Mouse (Mus musculus): Measurements from ENCODE around the gene Rnase10. TPM values are rescaled to one million over a fixed set of nuclear protein-coding genes. Genes with fewer than 3 reads are reported as not detected.
"Not testable (repeated sequence)": the region's sequence is repeated elsewhere in the genome, so short reads cannot be mapped to it uniquely, and the experiment has no call there.

The Rnase10 gene
- not detected for total RNA-seq (2021)
- long read RNA-seq, experiment 1: 0 reads
- long read RNA-seq, experiment 2: 0 reads

DNA sequence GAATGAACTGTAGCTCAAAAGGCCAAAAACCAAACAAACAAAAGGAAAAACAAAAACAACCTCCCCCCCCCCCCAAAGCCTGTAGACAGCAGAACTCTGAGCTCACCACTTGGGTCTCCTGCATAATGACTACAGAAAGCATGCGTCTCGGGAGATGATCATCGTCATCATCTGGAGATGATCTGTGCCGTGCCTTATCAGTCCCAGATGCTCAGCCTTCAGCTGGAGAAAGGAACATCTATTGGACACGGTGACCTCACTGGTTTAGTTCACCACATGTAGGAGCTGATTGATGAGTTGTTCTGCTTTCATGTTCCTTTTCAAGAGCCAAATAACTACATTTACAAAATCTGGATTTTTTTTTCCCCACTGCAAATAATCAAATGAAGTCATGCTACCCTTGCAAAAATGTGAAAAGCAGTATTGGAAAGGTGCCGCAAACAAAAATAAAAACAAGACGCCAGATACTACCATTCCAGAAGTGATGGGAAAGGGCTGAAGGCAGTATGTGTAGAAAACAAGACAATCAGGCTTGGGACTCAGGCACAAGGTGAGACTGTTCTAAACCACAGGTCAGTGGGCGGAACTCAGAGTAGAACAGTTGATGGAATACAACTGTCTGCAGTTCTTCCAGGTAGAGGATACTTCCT is at the start of gene Rnase10:
Gene Rnase10 (plus strand): TSS at position 600 of the 650 bp plus-strand sequence.
- Histone ChIP-seq H3K4me3 (no peak within 1 kb of the TSS), H3K27ac (peak within 1 kb of the TSS; percentile 73)
- TF ChIP-seq CTCF (conservative IDR thresholded peaks at IDR 0.05): no peak
- no peak for DNase-seq (ENCODE audit: low spot score in 2 of 2)

DNA sequence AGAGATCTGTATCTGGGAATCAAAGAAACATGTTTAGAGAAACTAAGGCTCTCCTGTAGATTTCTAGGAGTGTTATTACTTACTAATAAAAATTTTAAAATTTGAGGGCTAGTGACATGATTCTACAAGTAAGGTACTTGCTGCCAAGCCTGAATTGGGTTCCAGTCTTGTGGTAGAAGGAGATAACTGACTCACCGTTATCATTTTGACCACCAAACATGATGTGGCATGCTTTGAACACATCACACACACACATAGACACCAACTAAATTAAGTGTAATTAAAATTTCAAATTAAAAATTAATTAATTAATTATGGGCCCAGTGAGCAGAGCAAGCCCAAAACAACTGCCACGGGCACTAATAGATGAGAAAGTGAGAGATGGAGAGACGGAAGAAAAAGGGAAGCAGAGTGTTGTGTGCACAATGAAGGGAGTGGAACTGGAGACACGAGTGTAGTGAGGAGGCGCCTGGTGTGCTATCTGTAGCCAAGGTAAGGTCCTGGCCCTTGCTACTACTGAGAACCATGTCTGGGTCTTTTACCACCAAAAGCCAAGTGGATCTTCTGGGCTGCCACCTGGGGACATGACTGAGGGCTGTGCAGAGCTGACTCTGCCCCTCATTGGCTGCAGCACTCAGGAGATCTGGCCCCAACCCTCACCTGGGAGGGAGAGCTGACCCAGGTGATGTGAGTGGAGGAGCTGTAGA is 49.1 kb upstream of the Rnase10 start:
- H3K4me3 ChIP-seq; H3K27ac ChIP-seq; DNase-seq (ENCODE audit: low spot score in 2 of 2): not testable (repeated sequence)

DNA sequence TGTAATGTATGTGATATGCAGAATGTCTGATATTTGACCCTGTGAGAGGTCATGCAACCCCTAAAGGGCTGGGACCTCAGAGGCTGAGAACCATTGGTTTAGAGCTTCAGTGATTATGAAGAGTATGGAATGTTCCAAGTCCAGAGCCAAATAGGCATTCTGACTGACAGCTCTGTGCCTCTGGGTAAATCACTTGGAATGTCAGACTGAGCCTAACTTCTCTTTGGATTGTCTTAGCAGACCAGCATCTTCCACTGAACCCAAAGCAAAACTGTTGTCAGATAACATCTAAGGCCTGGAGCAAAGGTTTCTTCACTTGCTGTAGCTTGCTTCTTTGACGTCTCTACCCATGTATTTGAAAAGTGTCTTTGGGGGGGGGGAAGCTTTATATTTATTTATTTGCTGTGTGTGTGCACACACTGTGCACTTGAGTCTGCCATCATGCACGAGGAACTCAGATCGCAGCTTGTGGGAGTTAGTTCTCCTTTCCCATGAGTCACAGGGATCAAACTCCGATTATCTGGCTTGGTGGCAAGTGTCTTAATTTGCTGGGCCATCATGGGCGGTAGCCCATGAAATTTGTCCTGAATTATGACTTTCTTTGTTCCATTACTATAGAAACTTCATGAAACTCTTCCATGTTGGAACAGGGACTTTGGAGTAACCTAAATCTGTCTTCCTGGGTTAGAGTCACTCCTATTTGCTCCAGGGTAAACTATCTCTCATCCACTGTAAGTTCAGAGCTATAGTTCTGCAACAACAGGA is 39.2 kb upstream of the Rnase10 start:
- Histone ChIP-seq H3K27ac (peak overlapping the region; percentile 73), H3K4me3 (no peak overlapping the region)
- TF ChIP-seq CTCF (conservative IDR thresholded peaks at IDR 0.05): no peak
- DNase-seq (ENCODE audit: low spot score in 2 of 2): no peak

DNA sequence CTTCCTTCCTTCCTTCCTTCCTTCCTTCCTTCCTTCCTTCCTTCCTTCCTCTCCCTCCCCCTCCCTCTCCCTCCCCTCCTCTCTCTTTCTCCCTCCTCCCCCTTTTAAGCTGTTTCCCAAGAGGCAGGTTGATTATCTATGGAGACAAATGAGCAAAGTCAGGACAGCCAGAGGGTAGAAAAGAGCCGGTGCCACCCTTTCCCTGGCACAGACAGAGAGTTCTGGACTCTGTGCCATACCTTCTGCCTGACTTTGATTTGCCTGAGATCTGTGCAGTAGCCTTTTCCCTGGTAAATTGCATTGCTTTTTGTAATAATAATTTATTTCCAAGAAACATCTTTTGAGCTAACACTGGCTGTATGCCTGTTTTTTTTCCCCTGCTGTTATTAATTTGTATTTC is 38.5 kb upstream of the Rnase10 start:
- no peak for DNase-seq (ENCODE audit: low spot score in 2 of 2)
- TF ChIP-seq CTCF (conservative IDR thresholded peaks at IDR 0.05): no peak
- Histone ChIP-seq H3K27ac (peak overlapping the region; percentile 83), H3K4me3 (no peak overlapping the region)

DNA sequence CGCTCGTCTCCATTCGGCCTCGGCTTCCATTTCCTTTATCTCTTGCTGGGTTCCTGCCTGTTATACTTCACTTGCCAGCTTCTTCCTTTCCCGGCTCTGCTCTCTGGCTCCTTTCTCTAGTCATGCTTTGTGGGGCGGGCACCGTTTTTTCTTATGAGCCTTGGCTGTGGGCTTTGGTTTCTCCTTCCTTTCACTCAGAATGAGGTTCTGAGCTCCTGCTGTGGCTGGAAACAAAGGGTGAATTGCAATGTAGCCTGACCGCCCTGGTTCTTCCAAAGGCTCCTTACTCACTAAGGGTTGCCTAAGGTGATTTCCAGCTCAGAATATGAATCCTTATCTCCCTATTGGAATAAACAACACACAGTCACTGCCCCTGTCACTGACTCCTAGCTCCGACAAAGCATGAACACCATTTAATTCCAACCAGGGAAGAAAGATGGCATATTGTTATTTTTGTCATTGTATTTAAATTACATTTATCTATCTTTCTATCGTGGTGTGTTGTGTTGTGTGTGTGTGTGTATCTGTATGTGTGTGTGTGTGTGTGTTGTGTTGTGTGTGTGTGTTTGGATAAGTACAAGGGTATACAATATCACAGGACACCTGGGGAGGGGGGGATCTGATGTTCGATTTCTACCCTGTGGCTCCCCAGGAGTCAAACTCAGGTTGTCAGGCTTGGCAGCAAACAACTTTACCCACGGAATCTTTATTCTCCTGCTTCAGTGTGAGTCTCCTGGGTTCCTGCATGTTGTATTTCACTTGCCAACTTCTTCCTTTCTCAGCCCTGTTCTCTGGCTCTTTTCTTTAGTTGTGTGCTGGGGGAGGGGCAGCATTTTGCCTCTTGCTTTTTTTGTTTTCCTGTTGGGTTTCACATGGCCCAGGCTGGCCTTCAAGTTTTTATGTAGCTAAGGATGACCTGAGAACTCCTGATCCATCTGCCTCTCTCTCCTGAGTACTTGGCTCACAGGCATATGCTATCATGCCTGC is 37.7 kb upstream of the Rnase10 start:
- Histone ChIP-seq H3K4me3 (no peak overlapping the region), H3K27ac (peak overlapping the region; percentile 83)
- TF ChIP-seq CTCF (conservative IDR thresholded peaks at IDR 0.05): no peak
- peak; percentile 54 to 78 for DNase-seq (ENCODE audit: low spot score in 2 of 2)

DNA sequence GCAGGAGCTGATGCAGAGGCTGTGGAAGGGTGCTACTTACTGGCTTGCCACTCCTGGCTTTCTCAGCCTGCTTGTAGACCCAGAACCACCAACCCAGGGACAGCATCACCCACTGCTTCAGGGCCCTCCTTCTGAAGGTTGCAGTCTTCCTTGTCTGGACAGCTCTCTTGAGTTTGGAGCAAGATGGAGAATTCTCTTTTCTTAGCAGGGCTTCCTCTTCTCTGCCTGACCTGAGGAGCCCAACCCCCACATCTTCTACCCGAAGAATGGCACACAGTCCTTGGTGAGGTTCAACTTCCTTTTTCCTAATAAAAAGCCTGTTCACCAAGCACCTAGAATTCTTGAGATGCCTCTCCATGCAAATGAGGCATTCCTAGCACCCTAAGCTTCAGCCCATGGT is 36.7 kb upstream of the Rnase10 start:
- DNase-seq (ENCODE audit: low spot score in 2 of 2): no peak
- Histone ChIP-seq H3K27ac (peak overlapping the region; percentile 83), H3K4me3 (no peak overlapping the region)
- no peak for TF ChIP-seq CTCF (conservative IDR thresholded peaks at IDR 0.05)

DNA sequence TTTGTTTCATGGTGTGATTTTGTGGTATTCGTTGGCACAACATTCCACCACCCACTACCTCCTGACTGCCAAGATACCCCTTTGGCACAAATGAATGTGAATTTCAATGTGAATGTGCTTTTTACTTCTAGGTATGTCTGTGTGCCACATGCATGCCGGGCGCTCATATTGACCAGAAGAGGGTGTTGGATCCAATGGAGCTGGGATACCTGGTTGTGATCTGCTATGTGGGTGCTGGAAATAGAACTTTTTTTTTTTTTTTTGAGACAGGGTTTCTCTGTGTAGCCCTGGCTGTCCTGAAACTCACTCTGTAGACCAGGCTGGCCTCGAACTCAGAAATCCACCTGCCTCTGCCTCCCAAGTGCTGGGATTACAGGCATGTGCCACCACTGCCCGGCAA is 34.5 kb upstream of the Rnase10 start:
- H3K27ac ChIP-seq; DNase-seq (ENCODE audit: low spot score in 2 of 2); H3K4me3 ChIP-seq: not testable (repeated sequence)

DNA sequence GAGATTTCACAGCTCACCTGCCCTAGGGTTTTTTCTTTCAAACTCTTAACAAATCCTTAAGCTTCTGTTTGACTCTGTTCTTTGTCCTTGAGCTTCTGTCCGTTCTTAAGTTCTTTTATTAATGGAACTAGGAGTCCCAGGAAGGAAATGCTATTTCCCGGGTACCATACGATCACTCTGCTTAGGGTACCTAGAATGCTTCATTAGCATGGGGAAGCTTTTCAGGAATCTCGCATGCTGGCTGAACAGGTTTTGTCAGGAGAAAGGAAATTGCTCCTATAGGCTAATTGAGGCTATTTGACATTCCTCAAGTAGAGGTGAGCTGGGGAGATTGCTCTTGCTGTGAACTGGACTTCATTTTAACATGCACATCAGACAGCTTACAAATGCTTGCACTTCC is 33.9 kb upstream of the Rnase10 start:
- H3K4me3 ChIP-seq: no peak overlapping the region
- no peak overlapping the region for H3K27ac ChIP-seq
- no peak for TF ChIP-seq CTCF (conservative IDR thresholded peaks at IDR 0.05)
- DNase-seq (ENCODE audit: low spot score in 2 of 2): no peak

DNA sequence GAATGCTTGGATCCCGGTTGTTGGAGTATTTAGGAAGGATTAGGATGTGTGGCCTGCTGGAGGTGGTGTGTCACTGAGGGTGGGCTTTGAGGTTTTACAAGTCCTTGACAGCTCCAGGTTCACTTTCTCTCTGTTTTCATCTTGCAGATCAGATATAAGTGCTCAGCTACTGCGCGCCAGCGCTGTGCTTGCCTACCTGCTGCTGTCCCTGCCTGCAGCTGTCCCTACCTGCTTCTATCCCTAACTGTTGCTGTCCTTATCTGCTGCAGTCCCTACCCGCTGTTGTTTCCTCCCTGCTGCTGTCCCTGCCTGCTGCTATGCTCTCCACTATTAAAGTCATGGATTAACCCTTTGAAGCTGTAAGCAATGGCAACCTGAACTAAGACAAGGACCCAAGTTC is 32.5 kb upstream of the Rnase10 start:
- no peak overlapping the region for H3K4me3 ChIP-seq
- TF ChIP-seq CTCF (conservative IDR thresholded peaks at IDR 0.05): no peak
- H3K27ac ChIP-seq: no peak overlapping the region
- DNase-seq (ENCODE audit: low spot score in 2 of 2): no peak

DNA sequence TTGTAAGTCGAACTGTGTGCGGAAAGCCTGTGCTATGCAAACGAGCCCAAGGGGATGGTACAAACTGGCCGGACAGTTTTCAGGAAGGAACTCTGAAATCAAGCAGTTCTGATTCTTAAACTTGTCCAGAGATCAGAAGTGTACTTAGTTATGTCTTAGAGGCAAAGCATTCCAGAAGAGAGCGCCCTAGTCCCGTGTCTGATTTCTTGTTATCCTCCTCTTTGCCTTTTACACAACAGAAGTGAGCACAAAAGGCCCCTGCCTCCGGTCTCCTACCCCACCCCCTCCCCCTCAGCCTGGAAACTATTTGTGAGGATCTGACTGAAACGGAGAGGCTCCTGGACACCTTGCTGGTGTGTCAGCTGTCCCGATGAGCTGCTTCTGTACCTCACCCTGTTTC is 30.9 kb upstream of the Rnase10 start:
- peak overlapping the region; percentile 36; the same call in 1 of the 2 replicates for H3K27ac ChIP-seq
- no peak overlapping the region for H3K4me3 ChIP-seq
- peak; percentile 49 for TF ChIP-seq CTCF (conservative IDR thresholded peaks at IDR 0.05)
- no peak for DNase-seq (ENCODE audit: low spot score in 2 of 2)

DNA sequence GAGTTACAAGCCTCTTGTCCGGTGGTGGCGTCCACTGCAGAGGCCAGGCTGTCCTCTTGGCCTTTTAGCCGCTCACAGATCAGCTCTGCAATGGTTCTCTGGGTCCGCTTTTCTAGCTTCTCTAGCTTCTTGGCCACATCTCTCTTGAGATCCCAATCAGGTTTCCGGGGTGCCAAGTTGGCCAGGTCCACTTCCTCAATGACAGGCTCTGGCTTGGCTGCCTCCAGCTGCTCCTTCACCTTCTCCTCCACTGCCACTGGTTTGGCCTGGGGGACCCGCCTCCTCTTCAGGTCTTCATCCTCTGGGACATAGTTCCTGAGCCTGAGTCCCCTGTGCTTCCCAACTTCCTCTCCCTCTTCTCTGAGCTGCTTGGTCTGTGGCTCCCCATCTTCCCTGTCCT is 29.1 kb upstream of the Rnase10 start:
- H3K4me3 ChIP-seq; H3K27ac ChIP-seq; DNase-seq (ENCODE audit: low spot score in 2 of 2): not testable (repeated sequence)

DNA sequence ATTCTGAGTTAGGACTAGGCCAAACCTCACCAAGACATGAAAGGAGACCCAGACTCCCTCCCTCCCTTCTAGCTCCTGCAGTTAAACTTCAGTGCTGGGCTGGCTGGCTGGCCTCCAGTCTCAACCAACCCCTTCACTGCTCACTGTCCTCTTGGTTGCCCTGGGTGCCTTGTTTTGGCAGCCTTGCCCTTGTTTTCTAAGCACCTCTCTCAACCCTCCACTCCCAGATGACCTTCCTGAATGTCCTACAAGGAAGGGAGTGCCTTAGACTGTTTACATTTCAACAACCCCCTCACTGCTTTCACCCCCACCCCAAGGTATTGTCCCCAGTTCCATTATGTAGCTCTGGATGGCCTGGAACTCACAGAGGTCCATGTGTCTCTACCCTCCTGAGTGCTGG is 27.9 kb upstream of the Rnase10 start:
- DNase-seq (ENCODE audit: low spot score in 2 of 2): no peak
- Histone ChIP-seq H3K4me3 (no peak overlapping the region), H3K27ac (no peak overlapping the region)
- TF ChIP-seq CTCF (conservative IDR thresholded peaks at IDR 0.05): no peak

All from layer of hippocampus, adult 2 months (tissue).